Mouse (Mus musculus) erythroblast, adult 5-6 weeks (primary cell): Measurements from ENCODE around the gene Hsbp1. TPM values are rescaled to one million over a fixed set of nuclear protein-coding genes. Genes with fewer than 3 reads are reported as not detected.

ENCODE experiments used
- ATAC-seq: replicated peaks from 2 replicates; pipeline ENCODE4 v1.8.0; 2016; ENCODE audit warnings: moderate number of reproducible peaks, mild to moderate bottlenecking, moderate TSS enrichment, inconsistent platforms; ENCODE audit not compliant: poor library complexity, low FRiP score, severe bottlenecking
- total RNA-seq, 2 experiments: library from RNA; stranded (forward) in 1 of 2; stranded (reverse) in 1 of 2; fragments of 150-400 nt in 1 of 2; fragments of 200-764, 138-1000 nt in 1 of 2; gene quantifications; 2 replicates each; pipeline versions ENCODE4 v1.2.3 to v1.2.4; 2015 to 2017; ENCODE audit warnings: low replicate concordance in 2 of 2

Gene Hsbp1
- total RNA-seq, 2 experiments from 2014 or later: 25.0 to 28.6 TPM

GRCm38 (mm10) chr8:119380619-119381018 is 36.3 kb downstream of the Hsbp1 start:
- peak; percentile 69 for ATAC-seq

GRCm38 (mm10) chr8:119384478-119384877 is 40.2 kb downstream of the Hsbp1 start:
- ATAC-seq: no peak

GRCm38 (mm10) chr8:119385854-119386253 is 41.6 kb downstream of the Hsbp1 start:
- no peak for ATAC-seq

GRCm38 (mm10) chr8:119386988-119387387 is 42.7 kb downstream of the Hsbp1 start:
- no peak for ATAC-seq

GRCm38 (mm10) chr8:119394097-119394496 is 49.8 kb downstream of the Hsbp1 start:
- ATAC-seq: no peak

GRCm38 (mm10) chr8:119394524-119395026 is 50.3 kb downstream of the Hsbp1 start, which contains the start of gene Mlycd:
Gene Mlycd, plus strand, starts transcription at chr8:119394878.
- peak; percentile 92 for ATAC-seq

- no peak for ATAC-seq
Observed at GRCm38 (mm10) chr8:119395072-119395950, 51.0 kb downstream of the Hsbp1 start.

Other genes with a start within 250 kb of the Hsbp1 start
- 2.7 TPM in 1 of 2 replicates, not detected in the other for gene Mlycd, start 50.4 kb downstream of the Hsbp1 start, total RNA-seq (2015; ENCODE audit: low replicate concordance)
- 1.3 and 1.8 TPM in 2 replicates for gene Mlycd, start 50.4 kb downstream of the Hsbp1 start, total RNA-seq (2017; ENCODE audit: low replicate concordance)
- 1.7 TPM in 2 replicates for gene Osgin1, start 89.6 kb downstream of the Hsbp1 start, total RNA-seq (2015; ENCODE audit: low replicate concordance)
- gene Osgin1, start 89.6 kb downstream of the Hsbp1 start, total RNA-seq (2017; ENCODE audit: low replicate concordance): 0.70 and 0.94 TPM in 2 replicates
- not detected in 2 replicates for gene Necab2, start 102.2 kb downstream of the Hsbp1 start, total RNA-seq (2015; ENCODE audit: low replicate concordance)
- gene Necab2, start 102.2 kb downstream of the Hsbp1 start, total RNA-seq (2017; ENCODE audit: low replicate concordance): not detected in 2 replicates
- not detected in 2 replicates for gene Slc38a8, start 157.2 kb downstream of the Hsbp1 start, total RNA-seq (2015; ENCODE audit: low replicate concordance)
- gene Slc38a8, start 157.2 kb downstream of the Hsbp1 start, total RNA-seq (2017; ENCODE audit: low replicate concordance): not detected in 2 replicates
- gene Mbtps1, start 214.2 kb downstream of the Hsbp1 start, total RNA-seq (2015; ENCODE audit: low replicate concordance): 36.1 and 41.0 TPM in 2 replicates
- gene Mbtps1, start 214.2 kb downstream of the Hsbp1 start, total RNA-seq (2017; ENCODE audit: low replicate concordance): 43.0 and 68.2 TPM in 2 replicates
- gene Hsdl1, start 230.7 kb downstream of the Hsbp1 start, total RNA-seq (2015; ENCODE audit: low replicate concordance): 2.3 and 7.9 TPM in 2 replicates
- 9.9 and 12.0 TPM in 2 replicates for gene Hsdl1, start 230.7 kb downstream of the Hsbp1 start, total RNA-seq (2017; ENCODE audit: low replicate concordance)
- gene Dnaaf1, start 230.7 kb downstream of the Hsbp1 start, total RNA-seq (2015; ENCODE audit: low replicate concordance): not detected in 2 replicates
- not detected in 2 replicates for gene Dnaaf1, start 230.7 kb downstream of the Hsbp1 start, total RNA-seq (2017; ENCODE audit: low replicate concordance)